Mouse (Mus musculus) central nervous system, embryonic 11.5 days (tissue): ENCODE data around the gene C330021F23Rik. TPM values are rescaled to one million over a fixed set of nuclear protein-coding genes. Genes with fewer than 3 reads are reported as not detected.

Source experiments
- polyA plus RNA-seq: library from polyadenylated mRNA; depleted of rRNA; stranded (reverse); fragments of >200 nt; gene quantifications from 2 replicates; pipeline ENCODE4 v1.2.3, GENCODE M21; 2012; rRNA removed

C330021F23Rik gene
- 4.3 and 5.4 TPM in 2 replicates for polyA plus RNA-seq

DNA sequence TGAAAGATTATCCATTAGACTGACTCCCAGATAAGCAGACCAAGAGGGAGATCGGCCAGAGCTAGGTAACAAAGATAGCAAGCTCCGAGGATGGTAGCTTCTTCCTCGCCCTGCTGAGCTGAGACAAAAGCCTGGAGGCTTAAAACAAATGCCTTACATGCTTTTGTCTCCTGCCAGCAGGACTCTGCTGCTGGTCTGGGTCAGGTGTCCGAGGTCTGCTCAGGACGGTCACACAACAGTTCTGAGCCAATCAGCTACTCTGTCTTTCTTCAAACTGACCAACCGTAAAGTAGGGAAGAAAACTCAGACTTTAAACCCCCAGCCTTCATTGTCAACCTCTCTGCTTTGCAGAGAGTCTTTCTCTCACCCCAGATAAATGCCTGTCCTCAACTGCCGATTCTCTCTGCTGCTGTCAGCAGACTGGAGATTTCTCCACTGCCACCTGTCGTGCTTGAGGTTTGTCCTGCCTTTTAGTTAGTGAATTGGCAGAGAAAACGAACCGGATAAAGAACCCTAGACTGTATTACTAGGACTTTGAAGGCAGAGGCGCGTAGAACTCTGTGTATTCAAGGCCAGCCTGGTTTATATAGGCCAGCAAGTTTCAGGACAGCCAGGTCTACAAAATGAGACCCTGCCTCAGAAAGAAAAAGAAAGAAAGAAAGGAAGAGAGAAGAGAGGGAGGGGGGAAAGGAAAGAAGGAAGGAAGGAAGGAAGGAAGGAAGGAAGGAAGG, at the start of gene C330021F23Rik:
C330021F23Rik (plus strand) TSS at position 350 of the 731 bp plus-strand sequence.

DNA sequence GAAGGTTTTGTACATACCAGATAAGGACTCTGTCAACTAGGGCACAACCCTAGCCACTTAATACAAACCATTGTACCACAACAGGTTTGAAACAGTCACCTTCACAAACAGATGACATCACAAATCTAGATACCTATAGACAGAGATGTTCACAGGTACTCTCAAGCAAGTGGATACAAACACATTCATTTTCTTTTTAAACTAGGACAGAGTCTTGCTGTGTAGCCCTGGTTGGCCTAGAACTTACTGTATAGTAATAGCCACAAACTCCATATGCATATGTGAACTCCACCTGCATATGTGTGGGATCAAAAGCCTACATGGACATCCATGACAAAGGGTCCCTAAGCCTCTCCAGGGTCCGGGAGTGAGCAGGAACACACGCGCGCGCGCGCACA, 19.2 kb downstream of the C330021F23Rik start, which contains the start of gene Camsap3:
Camsap3 (plus strand) TSS at position 301 of the 398 bp plus-strand sequence.

DNA sequence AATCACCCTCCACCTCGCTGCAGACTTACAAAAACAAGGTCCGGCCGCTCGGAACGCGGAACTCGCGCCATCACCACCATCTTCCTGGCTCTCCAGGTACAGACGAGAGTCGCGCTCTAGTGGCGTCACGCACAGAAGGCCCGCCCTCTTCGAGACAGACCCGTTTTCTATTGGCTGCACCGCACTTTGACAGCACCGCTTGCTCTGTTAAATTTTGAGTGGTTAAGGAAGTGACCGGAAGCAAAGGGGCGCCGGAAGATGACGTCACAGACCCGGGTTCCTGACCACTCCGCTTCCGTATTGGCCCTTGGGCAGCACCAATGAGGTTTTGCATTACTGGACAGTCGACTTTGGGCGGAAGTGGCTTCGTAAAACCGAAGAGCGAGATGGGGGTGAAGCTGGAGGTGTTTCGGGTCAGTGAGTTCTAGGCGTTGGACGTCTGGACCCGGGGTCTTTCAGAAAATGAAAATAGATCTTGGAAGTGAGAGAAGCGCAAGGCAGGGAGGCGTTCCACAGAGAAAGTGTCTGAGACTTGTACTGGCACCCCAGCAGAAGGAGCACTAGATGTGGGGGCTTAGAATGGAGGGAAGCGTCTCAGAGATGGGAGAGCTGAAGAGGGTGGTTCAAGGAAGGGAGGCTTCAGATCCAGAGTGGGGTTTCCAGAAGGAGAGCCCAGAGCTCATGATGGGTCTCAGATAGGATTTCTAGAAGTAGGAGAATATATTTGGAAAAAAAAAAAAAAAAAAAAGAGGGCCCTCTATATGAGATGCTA, 53.6 kb downstream of the C330021F23Rik start, which contains the start of the genes Xab2 and Pet100:
Xab2 (minus strand) TSS at position 118 of the 772 bp plus-strand sequence.
Pet100 (plus strand) TSS at position 350 of the 772 bp plus-strand sequence.

DNA sequence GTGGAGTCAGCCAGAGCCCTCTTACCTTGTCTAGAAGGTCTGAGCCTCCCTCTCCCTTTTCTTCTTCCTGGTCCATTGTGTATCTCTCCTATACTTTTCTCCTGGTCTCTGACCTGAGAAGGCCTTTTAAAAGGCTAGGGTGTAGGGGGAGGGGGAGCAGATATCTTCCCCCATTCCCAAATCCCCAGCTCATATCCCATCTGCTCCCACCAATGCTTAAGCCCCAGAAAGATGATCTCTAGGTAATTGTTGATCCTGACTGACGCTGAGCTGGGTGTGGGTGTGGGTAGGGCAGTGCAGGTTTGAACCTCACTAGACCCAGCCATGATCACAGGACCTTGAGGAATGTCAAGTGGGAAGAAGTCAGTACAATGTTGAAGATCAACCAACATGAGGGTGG, 57.7 kb downstream of the C330021F23Rik start, which contains the start of gene Pcp2:
Pcp2 (minus strand) TSS at position 101 of the 400 bp plus-strand sequence.

DNA sequence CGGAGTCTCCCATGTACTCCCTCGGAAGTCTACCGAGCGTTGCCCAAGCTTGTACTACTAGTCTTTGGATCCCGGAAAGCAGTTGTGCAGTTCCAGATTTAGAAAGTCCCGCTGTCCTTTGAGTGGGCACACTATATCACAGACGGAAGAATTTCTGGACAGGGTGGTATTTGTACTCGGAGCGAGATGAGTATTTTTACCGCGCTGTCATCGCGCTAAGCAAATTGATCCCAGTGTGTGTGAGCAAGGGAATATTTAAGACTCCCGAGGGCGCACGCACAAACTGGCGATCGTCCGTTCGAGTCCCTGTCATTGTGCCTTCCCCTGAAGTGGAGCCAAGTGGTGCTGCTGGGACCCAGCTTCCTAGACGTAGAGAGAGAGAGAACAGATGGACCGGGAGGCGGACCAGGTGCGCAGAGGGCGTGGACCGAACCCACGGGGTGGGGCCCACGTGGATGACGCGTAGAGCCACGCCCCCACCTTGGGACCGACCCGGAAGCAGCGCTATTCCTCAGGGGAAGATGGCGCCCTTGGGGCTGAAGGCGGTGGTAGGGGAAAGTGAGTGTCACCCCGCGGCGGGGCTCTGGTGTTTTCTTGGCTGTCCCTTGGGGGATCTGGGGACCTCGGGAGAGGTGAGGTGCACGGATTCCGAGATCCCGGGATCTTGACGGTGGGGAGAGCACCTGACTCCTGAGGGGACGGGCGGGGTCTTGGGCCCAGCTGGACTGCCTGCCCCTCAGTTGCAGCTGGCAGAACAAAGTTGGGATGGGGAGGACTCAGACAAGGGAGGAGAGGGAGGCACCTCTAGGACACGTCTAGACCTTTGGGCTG, 63.1 kb downstream of the C330021F23Rik start, which contains the start of gene Stxbp2:
Stxbp2 (plus strand) TSS at position 309 of the 831 bp plus-strand sequence.

Other genes with a start within 250 kb of the C330021F23Rik start
- 0.09 TPM in 1 of 2 replicates, not detected in the other for gene A430078G23Rik, start 214.6 kb upstream of the C330021F23Rik start, polyA plus RNA-seq
- gene Arhgef18, start 175.0 kb upstream of the C330021F23Rik start, polyA plus RNA-seq: 23.7 and 31.7 TPM in 2 replicates
- 2.8 and 5.1 TPM in 2 replicates for gene Pex11g, start 100.3 kb upstream of the C330021F23Rik start, polyA plus RNA-seq
- gene Tex45, start 97.1 kb upstream of the C330021F23Rik start, polyA plus RNA-seq: 0.17 TPM in 1 of 2 replicates, not detected in the other
- gene Zfp358, start 74.9 kb upstream of the C330021F23Rik start, polyA plus RNA-seq: 65.4 and 81.6 TPM in 2 replicates
- gene Mcoln1, start 67.5 kb upstream of the C330021F23Rik start, polyA plus RNA-seq: 127 and 133 TPM in 2 replicates
- gene Pnpla6, start 52.6 kb upstream of the C330021F23Rik start, polyA plus RNA-seq: 32.3 and 37.8 TPM in 2 replicates
- 21.2 and 22.0 TPM in 2 replicates for gene Camsap3, start 19.3 kb downstream of the C330021F23Rik start, polyA plus RNA-seq
- 66.9 and 67.5 TPM in 2 replicates for gene Xab2, start 53.3 kb downstream of the C330021F23Rik start, polyA plus RNA-seq
- gene Pet100, start 53.6 kb downstream of the C330021F23Rik start, polyA plus RNA-seq: 69.2 and 71.1 TPM in 2 replicates
- 1.6 TPM in 1 of 2 replicates, not detected in the other for gene Pcp2, start 57.6 kb downstream of the C330021F23Rik start, polyA plus RNA-seq
- gene Stxbp2, start 63.0 kb downstream of the C330021F23Rik start, polyA plus RNA-seq: 36.9 and 53.7 TPM in 2 replicates
- 0.14 and 0.26 TPM in 2 replicates for gene Retn, start 87.8 kb downstream of the C330021F23Rik start, polyA plus RNA-seq
- 0.08 and 0.21 TPM in 2 replicates for gene Mcemp1, start 97.8 kb downstream of the C330021F23Rik start, polyA plus RNA-seq
- 3.5 and 7.5 TPM in 2 replicates for gene Fcor, start 104.4 kb downstream of the C330021F23Rik start, polyA plus RNA-seq
- 34.4 and 42.6 TPM in 2 replicates for gene Trappc5, start 108.3 kb downstream of the C330021F23Rik start, polyA plus RNA-seq
- gene Fcer2a, start 126.2 kb downstream of the C330021F23Rik start, polyA plus RNA-seq: not detected in 2 replicates
- gene Clec4g, start 152.7 kb downstream of the C330021F23Rik start, polyA plus RNA-seq: 0.27 and 0.36 TPM in 2 replicates
- not detected in 2 replicates for gene Cd209a, start 181.0 kb downstream of the C330021F23Rik start, polyA plus RNA-seq